Mouse (Mus musculus): ENCODE measurements around the gene Ubr3.

DNA sequence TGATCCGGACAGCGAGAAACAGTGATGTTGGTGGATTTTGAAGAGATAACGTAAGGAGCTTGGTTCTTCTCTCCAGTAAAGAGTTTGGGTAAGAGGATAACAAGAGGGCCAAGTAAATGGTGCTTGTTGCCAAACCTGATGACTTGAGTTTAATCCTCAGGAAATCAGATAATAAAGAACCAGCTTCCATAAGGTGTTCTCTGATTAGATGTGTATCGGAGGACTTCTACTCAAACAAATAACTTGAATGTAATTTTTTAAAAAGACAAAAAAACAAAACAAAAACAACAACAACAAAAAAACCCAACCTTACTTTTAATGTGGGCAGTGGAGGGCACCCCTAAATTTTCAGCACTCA is 843 bp upstream of the Ubr3 start:
- TF ChIP-seq CTCF (IDR thresholded peaks at IDR 0.05; ENCODE audit: control insufficient read depth, insufficient read depth, low read length) (no peak), POLR2A (IDR thresholded peaks at IDR 0.05; ENCODE audit: borderline replicate concordance, control insufficient read depth, low read depth, low read length) (no peak)
